Mouse (Mus musculus) urinary bladder, postnatal 14 days (tissue): ENCODE data around the gene Dkkl1.

Experiments
- DNase-seq: peaks from one replicate; pipeline ENCODE4 v3.0.0; 2021; ENCODE audit warnings: low spot score

Gene Dkkl1

DNA sequence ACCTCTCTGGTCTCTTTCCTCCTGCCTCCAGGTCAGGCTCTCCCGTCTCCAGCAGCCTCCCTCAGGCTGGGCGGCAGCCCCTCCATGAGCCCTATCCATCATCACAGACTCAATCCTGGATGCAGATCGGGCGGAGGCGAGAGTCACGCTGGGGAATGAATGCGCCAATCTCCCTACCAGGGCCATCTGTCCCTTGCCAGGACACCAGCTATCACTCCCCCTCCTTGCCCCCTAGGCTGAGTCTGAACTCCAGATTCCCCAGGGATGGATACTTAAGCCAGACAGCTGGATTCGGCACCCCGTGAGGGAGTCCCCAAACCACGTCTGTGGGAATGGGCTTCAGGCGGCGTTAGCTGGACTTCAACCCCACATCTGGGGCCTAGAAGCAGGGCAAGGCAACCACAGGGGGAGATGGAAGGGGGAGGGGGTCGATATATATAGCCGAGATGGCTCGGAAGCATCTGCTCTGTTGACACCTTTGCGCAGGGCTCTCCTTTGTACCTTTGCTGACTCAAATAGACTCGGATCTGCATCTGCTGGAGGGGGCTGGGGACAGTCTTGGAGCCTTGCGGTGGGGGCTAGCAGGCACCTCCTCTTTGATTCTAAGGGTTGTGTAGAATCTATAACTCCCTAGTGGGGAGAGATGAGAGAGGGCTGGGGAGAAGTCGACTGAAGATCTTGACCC lies 44.0 kb downstream of the Dkkl1 start:
- no peak for DNase-seq

DNA sequence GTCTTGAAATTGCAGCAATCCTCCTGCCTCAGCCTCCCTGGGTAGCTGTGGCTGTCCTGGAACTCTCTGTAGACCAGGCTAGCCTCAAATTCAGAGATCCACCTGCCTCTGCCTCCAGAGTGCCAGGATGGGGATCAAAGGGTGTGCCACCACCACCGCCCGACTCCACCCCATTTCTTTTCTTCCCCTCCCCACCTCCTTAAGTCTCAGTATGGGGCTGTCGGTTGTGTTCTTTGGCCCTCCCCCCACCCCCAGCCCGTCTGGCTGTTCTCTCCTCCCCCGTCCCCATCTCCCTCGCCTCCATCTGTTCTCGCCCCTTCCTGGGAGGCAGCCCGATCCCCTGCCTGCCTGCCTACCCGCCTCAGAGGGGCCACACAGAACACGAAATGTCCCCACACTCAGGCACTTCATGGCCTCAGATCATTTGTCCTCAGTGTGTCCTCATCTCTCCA lies 45.0 kb downstream of the Dkkl1 start:
- DNase-seq = no peak

DNA sequence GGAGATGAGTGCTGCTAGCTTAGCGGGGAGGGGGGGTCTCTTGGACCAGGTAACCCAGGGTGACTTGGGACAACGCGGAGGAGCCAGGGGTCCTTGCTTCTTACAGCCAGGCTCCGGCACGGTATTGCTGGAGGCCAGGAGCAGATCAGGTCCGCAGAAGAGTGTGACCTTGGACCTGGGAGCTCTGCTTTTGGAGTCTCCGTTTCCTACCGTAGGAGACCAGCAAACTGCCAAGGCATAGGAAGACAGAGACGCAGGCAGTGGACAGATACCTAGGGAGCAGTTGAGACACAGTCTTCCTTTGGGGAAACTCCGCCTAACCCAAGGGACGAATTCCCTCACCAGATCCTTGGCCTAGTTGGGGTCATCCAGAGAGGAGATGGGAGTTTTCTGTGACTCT lies 46.2 kb downstream of the Dkkl1 start:
- no peak for DNase-seq

DNA sequence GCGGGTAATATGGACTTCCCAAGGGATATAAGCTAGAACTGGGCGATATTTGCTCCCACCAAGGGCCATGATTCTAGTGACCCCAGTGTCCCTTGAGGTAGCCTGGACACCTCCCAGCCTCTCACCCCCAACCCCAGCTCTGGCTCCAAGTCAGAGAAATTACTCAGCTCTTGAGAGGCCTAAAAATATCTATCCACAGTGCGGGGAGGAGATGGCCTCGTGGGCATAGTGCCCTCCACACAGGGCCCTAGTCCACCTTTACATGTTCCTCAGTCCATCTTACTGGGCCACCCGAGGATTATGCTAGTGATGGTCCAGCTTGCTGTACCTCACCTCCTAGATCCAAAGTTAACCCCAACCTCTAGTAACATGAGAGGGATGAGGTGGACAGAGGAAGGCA lies 47.1 kb downstream of the Dkkl1 start:
- DNase-seq = no peak

DNA sequence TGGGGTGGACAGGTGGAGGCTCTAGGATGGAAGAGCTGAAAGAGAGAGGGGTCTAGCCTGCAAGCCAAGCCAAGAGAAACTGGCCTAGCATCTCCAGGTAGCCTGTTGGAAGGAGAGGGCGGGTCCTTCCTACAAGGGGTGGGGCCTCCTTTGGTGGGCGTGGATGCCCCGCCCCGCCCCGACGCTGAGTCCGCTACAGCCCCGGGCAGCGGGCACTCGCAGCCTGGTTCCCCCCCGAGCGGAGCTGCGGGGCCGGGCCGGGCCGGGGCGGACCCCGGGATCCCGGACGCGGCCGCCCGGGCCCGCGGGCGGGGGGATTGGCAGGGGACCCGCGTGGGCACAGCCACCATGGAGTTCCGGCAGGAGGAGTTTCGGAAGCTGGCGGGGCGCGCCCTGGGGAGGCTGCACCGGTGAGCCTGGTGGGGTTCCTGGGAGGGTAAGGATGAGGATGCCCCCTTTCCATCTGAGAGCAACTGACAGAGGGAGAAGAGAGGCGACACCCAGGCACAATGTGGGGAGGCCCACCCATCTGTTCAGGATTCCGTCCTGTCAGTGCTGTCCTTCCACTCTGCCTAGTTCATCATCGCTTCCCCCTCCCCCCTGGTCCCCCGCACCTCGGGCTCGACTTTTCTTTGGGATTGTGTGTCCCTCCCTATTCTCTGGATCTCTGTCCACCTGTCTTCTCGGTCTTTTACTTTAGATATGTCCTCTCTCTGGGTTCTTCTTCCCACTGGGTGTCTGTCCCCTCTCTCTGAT lies 48.0 kb downstream of the Dkkl1 start, which contains the start of gene Slc17a7:
Gene Slc17a7 (plus strand): TSS at position 215 of the 756 bp plus-strand sequence.
- DNase-seq = peak; percentile 38

DNA sequence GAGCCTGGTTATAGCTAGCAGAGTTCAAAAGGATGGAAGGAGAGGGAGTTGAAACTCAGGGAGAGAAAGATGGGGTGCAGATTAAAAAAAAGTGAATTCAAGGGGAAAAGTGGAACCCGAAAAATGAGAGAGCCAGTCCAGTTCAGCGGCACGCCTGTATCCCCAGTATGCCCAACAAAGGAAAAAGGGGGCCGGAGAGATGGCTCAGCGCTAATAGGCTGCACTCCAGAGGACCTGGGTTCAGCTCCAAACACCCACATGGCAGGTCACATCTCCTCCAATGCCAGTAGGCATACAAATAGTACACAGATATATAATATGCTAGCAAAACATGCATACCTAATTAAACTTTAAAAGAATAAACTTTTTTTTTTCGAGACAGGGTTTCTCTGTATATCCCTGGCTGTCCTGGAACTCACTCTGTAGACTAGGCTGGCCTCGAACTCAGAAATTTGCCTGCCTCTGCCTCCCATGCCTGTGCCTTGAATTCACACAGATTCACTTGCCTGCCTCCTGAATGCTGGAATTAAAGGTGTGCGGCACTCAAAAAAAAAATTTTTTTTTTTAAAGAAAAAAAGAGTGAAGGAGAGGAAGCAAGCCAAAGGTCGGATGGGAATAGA lies 48.8 kb downstream of the Dkkl1 start:
- DNase-seq = no peak

DNA sequence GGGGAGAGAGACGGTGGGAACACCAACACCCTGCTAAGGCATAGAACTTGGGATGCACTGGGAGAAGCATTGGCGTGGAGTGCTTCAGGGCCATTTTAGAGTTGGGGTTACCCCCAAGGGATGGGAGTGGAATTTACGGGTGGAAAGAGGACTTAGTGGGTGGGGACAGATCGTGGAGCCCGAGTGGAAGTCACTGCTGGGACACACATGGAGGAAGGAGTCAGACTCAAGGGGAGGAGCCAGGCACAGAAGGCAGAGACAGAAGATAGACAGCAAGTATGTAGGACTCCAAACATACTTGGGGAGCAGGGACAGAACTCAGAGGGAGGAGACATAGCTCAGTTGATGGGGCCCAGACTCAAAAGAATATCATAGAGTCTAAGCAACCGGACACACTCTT lies 49.4 kb downstream of the Dkkl1 start:
- no peak for DNase-seq

DNA sequence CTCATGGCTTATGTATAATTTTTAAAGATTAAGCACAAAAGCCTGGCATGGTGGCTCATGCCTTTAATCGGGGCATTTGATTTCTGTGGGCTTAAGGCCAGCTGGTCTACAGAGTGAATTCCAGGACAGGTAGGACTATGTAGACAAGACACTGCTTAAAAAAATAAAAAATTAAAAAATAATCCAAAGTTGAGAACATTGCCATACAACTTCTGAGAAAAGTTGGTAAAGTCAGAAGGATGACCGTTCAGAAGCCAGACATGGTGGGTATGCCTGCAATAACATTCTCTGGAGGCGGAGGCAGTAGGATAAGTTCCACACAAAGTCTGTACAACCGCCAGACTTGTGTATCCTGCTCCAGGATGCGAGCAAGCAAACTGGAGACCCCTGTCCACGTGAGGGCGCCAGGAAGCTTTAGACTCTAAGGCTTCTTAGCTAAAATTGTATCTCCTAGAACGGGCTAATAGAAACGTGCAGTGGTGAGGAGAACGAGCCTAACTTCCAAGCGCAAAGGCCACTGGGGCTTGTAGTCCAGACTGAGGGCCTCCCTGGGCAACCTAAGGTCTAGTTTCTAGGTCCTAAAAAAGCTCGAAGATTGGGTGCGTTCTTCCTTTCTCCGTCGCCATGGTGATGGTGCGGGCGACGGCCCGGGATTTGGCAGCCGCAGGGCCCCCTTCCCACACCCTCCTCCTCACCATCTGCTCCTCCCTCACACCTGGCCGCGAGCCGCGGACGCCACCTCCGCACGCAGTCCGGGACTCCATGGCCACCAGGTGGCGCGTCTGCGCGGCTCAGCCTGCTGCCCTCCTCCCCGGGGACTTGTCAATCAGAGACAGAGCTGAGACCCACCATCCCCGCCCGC lies 50.1 kb downstream of the Dkkl1 start:
- DNase-seq = peak; percentile 90

DNA sequence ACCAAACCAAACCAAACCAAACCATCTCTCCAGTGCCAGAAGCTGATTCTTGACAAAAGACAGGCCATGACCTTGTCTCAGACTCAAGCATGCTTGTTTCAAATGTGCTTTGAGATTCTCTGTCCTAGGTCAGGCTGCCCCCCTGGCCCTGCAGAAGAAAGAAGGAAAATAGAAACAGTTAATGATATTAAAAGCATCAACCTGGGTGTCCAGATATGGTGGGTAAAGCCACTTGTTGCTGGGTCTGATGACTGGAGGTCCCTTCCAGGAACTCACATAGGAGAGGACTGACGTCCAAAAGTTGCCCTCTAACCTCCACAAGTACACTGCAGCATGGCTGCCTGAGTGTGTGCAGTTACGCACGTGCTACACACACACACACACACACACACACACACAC lies 51.1 kb downstream of the Dkkl1 start:
- no peak for DNase-seq

DNA sequence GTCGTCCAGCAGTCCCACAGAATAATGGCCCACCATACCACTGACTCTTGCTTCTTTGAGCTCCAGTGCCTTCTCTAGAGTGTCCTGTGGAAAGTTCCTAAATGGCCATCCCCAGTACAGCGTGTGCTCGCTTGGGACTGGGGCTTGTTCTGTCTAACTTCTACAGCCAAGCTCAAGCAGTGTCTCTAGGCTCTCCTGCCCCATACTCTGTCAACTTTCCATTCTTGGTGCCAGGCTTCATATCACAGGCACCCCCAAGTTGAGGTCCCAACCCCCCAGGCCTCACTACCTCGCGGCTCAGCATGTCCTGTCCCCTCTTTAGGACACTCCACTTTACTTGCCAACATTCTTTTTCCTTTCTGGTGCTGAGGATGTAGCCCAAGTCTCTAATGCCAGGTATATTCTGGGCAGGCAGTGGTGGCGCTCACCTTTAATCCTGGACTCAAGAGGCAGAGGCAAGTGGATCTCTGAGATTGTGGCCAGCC lies 51.6 kb downstream of the Dkkl1 start:
- no peak for DNase-seq

DNA sequence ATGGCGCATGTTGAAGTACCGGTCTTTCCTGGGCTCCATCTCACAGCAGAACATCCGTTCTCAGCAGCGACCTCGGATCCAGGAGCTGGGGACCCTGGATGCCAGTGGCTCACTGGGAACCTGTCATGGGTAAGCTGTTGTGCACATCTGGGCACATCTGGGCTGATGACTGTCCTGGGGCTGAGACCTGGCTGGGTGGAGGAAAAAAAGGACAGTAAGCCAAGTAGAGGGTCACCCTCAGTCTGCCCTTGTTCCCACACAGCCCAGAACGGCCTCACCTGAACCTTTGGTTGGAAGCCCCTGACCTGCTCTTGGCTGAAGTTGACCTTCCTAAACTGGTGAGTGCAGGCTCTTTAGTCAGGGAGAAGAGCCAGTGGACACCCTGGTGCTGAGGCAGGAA lies 53.0 kb downstream of the Dkkl1 start:
- DNase-seq = no peak
